Mouse (Mus musculus) testis, adult 2 months (tissue): ENCODE measurements at regions not wholly inside any gene's neighbourhood (a gene's known extent, or its start where the extent isn't known, plus 50 kb on each side); places are given as distances from the start of the nearest gene placed in this dataset.

Source experiments
- CTCF ChIP-seq: fragments of 200-500 bp; IDR thresholded peaks from 2 replicates; pipeline ENCODE4 v1.5.1; 2012; ENCODE audit warnings: low read depth, mild to moderate bottlenecking, inconsistent platforms, low read length, moderate library complexity; ENCODE audit not compliant: control insufficient read depth, insufficient read depth, insufficient replicate concordance
- POLR2A ChIP-seq: fragments of 200-500 bp; IDR thresholded peaks from 2 replicates; pipeline ENCODE4 v1.6.1; 2012; ENCODE audit warnings: low read depth, mild to moderate bottlenecking, inconsistent platforms, low read length, moderate library complexity; ENCODE audit not compliant: control insufficient read depth

- TF ChIP-seq CTCF (no peak), POLR2A (no peak)
Observed at GRCm38 (mm10) chr13:44580767-44581166, 148.5 kb upstream of the Jarid2 start.
